Mouse (Mus musculus) inflammation-experienced regulatory T-cells, adult 16 weeks (primary cell): ENCODE measurements around the gene Olfr1286. TPM values are rescaled to one million over a fixed set of nuclear protein-coding genes. Genes with fewer than 3 reads are reported as not detected.

Source experiments
- polyA plus RNA-seq: library from polyadenylated mRNA; unstranded; fragments of 100-300 nt; shearing (Covaris generic); gene quantifications from one replicate; pipeline ENCODE4 v1.2.1, GENCODE M21; 2017

Gene Olfr1286
- polyA plus RNA-seq = not detected

GRCm38 (mm10) chr2:111422931-111423330, at the start of gene Olfr1286:
Olfr1286 (minus strand) TSS chr2:111423115.

GRCm38 (mm10) chr2:111448842-111449241, 25.9 kb upstream of the Olfr1286 start, which contains the start of gene Olfr1287:
Olfr1287 (plus strand) TSS chr2:111449142.

GRCm38 (mm10) chr2:111375222-111375621, 47.7 kb downstream of the Olfr1286 start, which contains the start of gene Olfr1284:
Olfr1284 (plus strand) TSS chr2:111375522.

Other genes with a start within 250 kb of the Olfr1286 start
- gene 4930430A15Rik, start 193.5 kb downstream of the Olfr1286 start, polyA plus RNA-seq = not detected
- gene Olfr1275, start 187.8 kb downstream of the Olfr1286 start, polyA plus RNA-seq = not detected
- not detected for gene Olfr1276, start 168.6 kb downstream of the Olfr1286 start, polyA plus RNA-seq
- gene Olfr1277, start 149.0 kb downstream of the Olfr1286 start, polyA plus RNA-seq = not detected
- not detected for gene Olfr1278, start 133.0 kb downstream of the Olfr1286 start, polyA plus RNA-seq
- gene Olfr1279, start 122.5 kb downstream of the Olfr1286 start, polyA plus RNA-seq = not detected
- gene Olfr1280, start 109.1 kb downstream of the Olfr1286 start, polyA plus RNA-seq = not detected
- not detected for gene Olfr1281, start 96.6 kb downstream of the Olfr1286 start, polyA plus RNA-seq
- gene Olfr1282, start 87.0 kb downstream of the Olfr1286 start, polyA plus RNA-seq = not detected
- gene Olfr1283, start 56.3 kb downstream of the Olfr1286 start, polyA plus RNA-seq = not detected
- not detected for gene Olfr1284, start 47.6 kb downstream of the Olfr1286 start, polyA plus RNA-seq
- not detected for gene Olfr1287, start 26.0 kb upstream of the Olfr1286 start, polyA plus RNA-seq
- not detected for gene Olfr1288, start 51.0 kb upstream of the Olfr1286 start, polyA plus RNA-seq
- not detected for gene Olfr1289, start 57.7 kb upstream of the Olfr1286 start, polyA plus RNA-seq
- not detected for gene Olfr1290, start 70.7 kb upstream of the Olfr1286 start, polyA plus RNA-seq
- gene Olfr1291-ps1, start 74.1 kb upstream of the Olfr1286 start, polyA plus RNA-seq = not detected
- gene Olfr1293-ps, start 102.1 kb upstream of the Olfr1286 start, polyA plus RNA-seq = not detected
- not detected for gene Olfr1294, start 117.2 kb upstream of the Olfr1286 start, polyA plus RNA-seq
- not detected for gene Olfr1295, start 146.6 kb upstream of the Olfr1286 start, polyA plus RNA-seq
- gene Olfr1297, start 203.4 kb upstream of the Olfr1286 start, polyA plus RNA-seq = not detected
- gene Olfr1298, start 226.1 kb upstream of the Olfr1286 start, polyA plus RNA-seq = not detected
- not detected for gene Olfr1299, start 238.3 kb upstream of the Olfr1286 start, polyA plus RNA-seq